Mouse (Mus musculus): Measurements from ENCODE around the gene Lhx8. TPM values are rescaled to one million over a fixed set of nuclear protein-coding genes. Genes with fewer than 3 reads are reported as not detected.

Lhx8 gene
- polyA plus RNA-seq, 1 experiment from 2014 or later, result 2.5 TPM

- Histone ChIP-seq H3K27ac (no peak overlapping the region), H3K9me3 (no peaks in the 10 kb centered on the region), H3K4me1 (peaks cover 44% of the 10 kb centered on the region), H3K4me3 (peak overlapping the region; percentile 27; the same call in 1 of the 2 replicates), H3K27me3 (ENCODE audit: poor library complexity, severe bottlenecking) (peaks cover 100% of the 10 kb centered on the region), H3K36me3 (replicated peaks) (no peaks in the 10 kb centered on the region)
- peak; percentile 56 for DNase-seq (ENCODE audit: extremely low spot score, low spot score)
- under 1% methylated on average over 20 of the region's 20 CpGs for WGBS
Observed at GRCm38 (mm10) chr3:154332213-154332530, 1.7 kb upstream of the Lhx8 start.

- H3K27me3 ChIP-seq (ENCODE audit: poor library complexity, severe bottlenecking), result peaks cover 100% of the 10 kb centered on the region
- no peaks in the 10 kb centered on the region for H3K9me3 ChIP-seq
- peak overlapping the region; percentile 27; the same call in 1 of the 2 replicates for H3K4me3 ChIP-seq
- WGBS, result 2% methylated on average over 21 of the region's 21 CpGs
- peaks cover 44% of the 10 kb centered on the region for H3K4me1 ChIP-seq
- H3K36me3 ChIP-seq (replicated peaks), result no peaks in the 10 kb centered on the region
- H3K27ac ChIP-seq, result no peak overlapping the region
- peak; percentile 36 for DNase-seq (ENCODE audit: extremely low spot score, low spot score)
Observed at GRCm38 (mm10) chr3:154331506-154332212, 1.2 kb upstream of the Lhx8 start.

- Histone ChIP-seq H3K36me3 (replicated peaks) (no peaks in the 10 kb centered on the region), H3K27ac (no peak overlapping the region), H3K27me3 (ENCODE audit: poor library complexity, severe bottlenecking) (peaks cover 100% of the 10 kb centered on the region), H3K4me1 (peaks cover 44% of the 10 kb centered on the region), H3K9me3 (no peaks in the 10 kb centered on the region), H3K4me3 (no peak overlapping the region)
- under 1% methylated on average over 10 of the region's 10 CpGs for WGBS
- no peak for DNase-seq (ENCODE audit: extremely low spot score, low spot score)
Observed at GRCm38 (mm10) chr3:154331003-154331340, 513 bp upstream of the Lhx8 start.

- peak; percentile 66 for DNase-seq (ENCODE audit: extremely low spot score, low spot score)
- Histone ChIP-seq H3K4me1 (peaks cover 44% of the 10 kb centered on the region), H3K27ac (0 out of 2 replicates have a peak overlapping the region, but pooled peaks have one; percentile 36), H3K9me3 (no peaks in the 10 kb centered on the region), H3K4me3 (peak overlapping the region; percentile 56), H3K36me3 (replicated peaks) (no peaks in the 10 kb centered on the region), H3K27me3 (ENCODE audit: poor library complexity, severe bottlenecking) (peaks cover 100% of the 10 kb centered on the region)
- under 1% methylated on average over 54 of the region's 54 CpGs for WGBS
Observed at GRCm38 (mm10) chr3:154329323-154330180, 907 bp downstream of the Lhx8 start.

GRCm38 (mm10) chr3:154328721-154329322 is 1.6 kb downstream of the Lhx8 start:
- peak; percentile 77 for DNase-seq (ENCODE audit: extremely low spot score, low spot score)

GRCm38 (mm10) chr3:154327883-154328720 is 2.4 kb downstream of the Lhx8 start:
- Histone ChIP-seq H3K4me1 (peaks cover 40% of the 10 kb centered on the region), H3K27me3 (ENCODE audit: poor library complexity, severe bottlenecking) (peaks cover 100% of the 10 kb centered on the region), H3K4me3 (peak overlapping the region; percentile 56), H3K36me3 (replicated peaks) (no peaks in the 10 kb centered on the region), H3K9me3 (no peaks in the 10 kb centered on the region), H3K27ac (peak overlapping the region; percentile 80)
- under 1% methylated on average over 81 of the region's 86 CpGs for WGBS
- DNase-seq (ENCODE audit: extremely low spot score, low spot score), result peak; percentile 61

More at GRCm38 (mm10) chr3:154328721-154329322, 1.6 kb downstream of the Lhx8 start:
- H3K9me3 ChIP-seq, result no peaks in the 10 kb centered on the region
- peak overlapping the region; percentile 56 for H3K4me3 ChIP-seq
- H3K36me3 ChIP-seq (replicated peaks), result no peaks in the 10 kb centered on the region
- peaks cover 100% of the 10 kb centered on the region for H3K27me3 ChIP-seq (ENCODE audit: poor library complexity, severe bottlenecking)
- WGBS, result under 1% methylated on average over 22 of the region's 22 CpGs
- H3K4me1 ChIP-seq, result peaks cover 44% of the 10 kb centered on the region
- no peak overlapping the region for H3K27ac ChIP-seq

- peak overlapping the region; percentile 56; the same call in 1 of the 2 replicates for H3K4me3 ChIP-seq
Observed at GRCm38 (mm10) chr3:154327110-154327882, 3.2 kb downstream of the Lhx8 start.

GRCm38 (mm10) chr3:154321921-154322574 is 8.4 kb downstream of the Lhx8 start:
- H3K27ac ChIP-seq, result no peak overlapping the region
- H3K27me3 ChIP-seq (ENCODE audit: poor library complexity, severe bottlenecking), result peaks cover 76% of the 10 kb centered on the region
- WGBS, result 77% methylated on average over 13 of the region's 13 CpGs
- DNase-seq (ENCODE audit: extremely low spot score, low spot score), result no peak
- no peak overlapping the region for H3K4me3 ChIP-seq
- H3K36me3 ChIP-seq (replicated peaks), result no peaks in the 10 kb centered on the region
- no peaks in the 10 kb centered on the region for H3K4me1 ChIP-seq
- no peaks in the 10 kb centered on the region for H3K9me3 ChIP-seq

More at GRCm38 (mm10) chr3:154327110-154327882, 3.2 kb downstream of the Lhx8 start:
- Histone ChIP-seq H3K36me3 (replicated peaks) (no peaks in the 10 kb centered on the region), H3K27ac (no peak overlapping the region), H3K9me3 (no peaks in the 10 kb centered on the region), H3K27me3 (ENCODE audit: poor library complexity, severe bottlenecking) (peaks cover 98% of the 10 kb centered on the region), H3K4me1 (peaks cover 38% of the 10 kb centered on the region)
- WGBS, result under 1% methylated on average over 13 of the region's 13 CpGs
- no peak for DNase-seq (ENCODE audit: extremely low spot score, low spot score)

GRCm38 (mm10) chr3:154317651-154318248 is 12.7 kb downstream of the Lhx8 start:
- DNase-seq (ENCODE audit: extremely low spot score, low spot score), result peak; percentile 46
- no peaks in the 10 kb centered on the region for H3K9me3 ChIP-seq
- no peak overlapping the region for H3K27ac ChIP-seq
- no peak overlapping the region for H3K4me3 ChIP-seq
- no peaks in the 10 kb centered on the region for H3K36me3 ChIP-seq (replicated peaks)
- 11% methylated on average over 5 of the region's 5 CpGs for WGBS
- no peaks in the 10 kb centered on the region for H3K4me1 ChIP-seq
- H3K27me3 ChIP-seq (ENCODE audit: poor library complexity, severe bottlenecking), result peaks cover 33% of the 10 kb centered on the region

- Histone ChIP-seq H3K4me3 (no peak overlapping the region), H3K27ac (no peak overlapping the region), H3K4me1 (no peaks in the 10 kb centered on the region), H3K9me3 (no peaks in the 10 kb centered on the region), H3K27me3 (ENCODE audit: poor library complexity, severe bottlenecking) (no peaks in the 10 kb centered on the region), H3K36me3 (replicated peaks) (no peaks in the 10 kb centered on the region)
- no peak for DNase-seq (ENCODE audit: extremely low spot score, low spot score)
- WGBS, result 80% methylated on average over 16 of the region's 16 CpGs
Observed at GRCm38 (mm10) chr3:154305163-154305884, 25.1 kb downstream of the Lhx8 start.

Data from forebrain, embryonic 10.5 days (tissue).